Mouse (Mus musculus) thymus, adult 2 months (tissue): ENCODE measurements around the gene Klhl36.

Source experiments
- CTCF ChIP-seq: fragments of 200-500 bp; IDR thresholded peaks from 2 replicates; pipeline ENCODE4 v1.5.1; 2012; ENCODE audit warnings: mild to moderate bottlenecking, control low read depth, low read length, moderate library complexity, borderline replicate concordance; ENCODE audit not compliant: control insufficient read depth, poor library complexity, insufficient read depth; ENCODE audit errors: extremely low read depth
- POLR2A ChIP-seq: fragments of 200-500 bp; IDR thresholded peaks from 2 replicates; pipeline ENCODE4 v1.6.1; 2012; ENCODE audit warnings: mild to moderate bottlenecking, low read length, control low read depth, moderate library complexity; ENCODE audit not compliant: control insufficient read depth, poor library complexity, insufficient read depth; ENCODE audit errors: extremely low read depth

- TF ChIP-seq POLR2A: no peak
- TF ChIP-seq CTCF: no peak
Observed at GRCm38 (mm10) chr8:119819316-119819715, 42.8 kb upstream of the Klhl36 start.
